Mouse (Mus musculus): ENCODE measurements around the gene Wscd2. TPM values are rescaled to one million over a fixed set of nuclear protein-coding genes. Genes with fewer than 3 reads are reported as not detected.

Wscd2 gene
- polyA plus RNA-seq (2017; shearing (Covaris generic)), result 2.1 TPM

GRCm38 (mm10) chr5:113490033-113490432 lies at the start of gene Wscd2:
Gene Wscd2, plus strand, starts transcription at chr5:113490333.

Other genes with a start within 250 kb of the Wscd2 start
- gene Sgsm1, start 179.5 kb upstream of the Wscd2 start, polyA plus RNA-seq (2017; shearing (Covaris generic)), result 0.41 TPM
- not detected for gene Aym1, start 133.0 kb upstream of the Wscd2 start, polyA plus RNA-seq (2017; shearing (Covaris generic))
- gene Cmklr1, start 160.1 kb downstream of the Wscd2 start, polyA plus RNA-seq (2017; shearing (Covaris generic)), result not detected
- not detected for gene 1700069L16Rik, start 234.4 kb downstream of the Wscd2 start, polyA plus RNA-seq (2017; shearing (Covaris generic))
- gene Ficd, start 245.5 kb downstream of the Wscd2 start, polyA plus RNA-seq (2017; shearing (Covaris generic)), result 5.8 TPM

Data from effector memory CD4-positive, alpha-beta T cell, adult 7 months (primary cell).